Mouse (Mus musculus) myocyte (in vitro differentiated cells): ENCODE data around the gene Bcl9l.

Experiments used
- CEBPB ChIP-seq: IDR thresholded peaks from 2 replicates; pipeline ENCODE4 v1.6.1; 2011; ENCODE audit warnings: mild to moderate bottlenecking, moderate library complexity; ENCODE audit not compliant: poor library complexity, insufficient read depth, severe bottlenecking
- MAX ChIP-seq: IDR thresholded peaks from one replicate; pipeline ENCODE4 v1.6.1; 2011; ENCODE audit warnings: low read depth, mild to moderate bottlenecking, control low read depth
- MYOG ChIP-seq, 3 experiments: IDR thresholded peaks; one replicate each; pipeline ENCODE4 v1.6.1; 2011; ENCODE audit warnings: control low read depth in 2 of 3, low read depth in 2 of 3, mild to moderate bottlenecking in 2 of 3; ENCODE audit not compliant: insufficient read length in 2 of 3, control insufficient read depth in 1 of 3, insufficient read depth in 1 of 3
- POLR2A ChIP-seq: IDR thresholded peaks from one replicate; pipeline ENCODE4 v1.6.1; 2011; ENCODE audit warnings: low read depth, mild to moderate bottlenecking, control low read depth, moderate library complexity; ENCODE audit not compliant: insufficient read length
- POLR2AphosphoS2 ChIP-seq: IDR thresholded peaks from one replicate; pipeline ENCODE4 v1.6.1; 2011; ENCODE audit warnings: low read depth, control low read depth; ENCODE audit not compliant: insufficient read length
- TCF12 ChIP-seq: IDR thresholded peaks from one replicate; pipeline ENCODE4 v1.6.1; 2011; ENCODE audit warnings: mild to moderate bottlenecking, control low read depth; ENCODE audit not compliant: poor library complexity, insufficient read depth, severe bottlenecking
- TCF3 ChIP-seq: IDR thresholded peaks from one replicate; pipeline ENCODE4 v1.6.1; 2011; ENCODE audit warnings: low read depth, control low read depth; ENCODE audit not compliant: insufficient read length
- USF1 ChIP-seq: IDR thresholded peaks from one replicate; pipeline ENCODE4 v1.6.1; 2011; ENCODE audit warnings: low read depth, mild to moderate bottlenecking, control low read depth, moderate library complexity

DNA sequence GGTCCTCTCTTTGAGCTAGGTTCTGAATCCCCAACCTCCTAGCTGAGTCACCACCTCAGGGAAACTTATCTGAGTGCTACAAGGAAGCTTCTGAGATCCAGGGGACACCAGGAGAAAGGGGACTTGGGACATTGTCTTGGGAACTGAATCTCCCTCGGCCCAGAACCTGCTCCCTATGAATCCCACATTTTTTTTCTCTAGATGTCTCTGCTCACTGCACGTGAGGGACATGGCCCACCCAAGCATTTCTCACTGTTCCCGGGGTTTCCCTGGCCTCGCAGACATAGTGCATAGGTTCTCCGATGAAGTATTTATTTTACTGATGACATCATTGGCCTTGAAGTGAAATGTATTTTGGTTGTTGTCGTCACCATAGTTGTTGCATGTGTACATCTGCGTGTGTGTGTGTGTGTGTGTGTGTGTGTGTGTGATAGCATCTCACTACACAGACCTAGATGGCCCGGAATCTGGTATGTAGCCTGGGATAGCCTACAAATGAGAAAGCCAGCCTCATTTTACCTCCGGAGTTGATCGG lies 13.3 kb downstream of the Bcl9l start:
- TF ChIP-seq TCF3 (no peak), POLR2AphosphoS2 (no peak), MAX (no peak), TCF12 (no peak), POLR2A (no peak), CEBPB (no peak), MYOG (IDR thresholded peaks at IDR 0.05; ENCODE audit: control insufficient read depth in 1 of 3, insufficient read depth in 1 of 3, insufficient read length in 2 of 3, low read depth in 2 of 3) (no peak), USF1 (no peak)
